8 mouse cellular contexts compared by ENCODE assay signal in the genomic region with DNA sequence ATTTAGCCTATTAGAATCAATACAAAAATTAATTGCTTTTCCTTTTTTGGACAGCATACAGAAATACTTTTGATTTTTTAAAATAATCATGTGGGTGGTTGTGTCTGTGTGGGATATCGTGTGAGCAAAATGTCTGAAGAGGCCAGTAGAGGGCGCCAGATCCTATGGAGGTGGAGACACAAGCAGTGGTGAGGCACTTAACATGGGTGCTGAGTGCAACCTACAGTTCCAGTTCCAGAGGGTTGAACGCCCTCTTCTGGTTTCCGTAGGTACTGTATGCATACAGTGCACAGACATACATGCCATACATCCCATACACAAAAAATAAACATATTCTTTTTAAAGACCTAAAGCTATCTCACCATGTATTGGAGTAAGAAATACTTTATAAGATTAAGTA.
A peak's percentile ranks its signal among the peaks of the same experiment; 100 is the strongest.
DNase-seq lines count a peak whose midpoint lies in the region; ATAC-seq lines count a peak whose summit lies in the region.

No protein-coding gene starts in this region.

- no peaks in the 10 kb centered on the region for H3K9me3 ChIP-seq in lung, embryonic 16.5 days (ENCODE audit: control insufficient read depth, low read length)

- no peak overlapping the region for H3K4me2 ChIP-seq in lung, embryonic 16.5 days (ENCODE audit: low read depth, low read length)

- H3K27me3 ChIP-seq in lung, embryonic 16.5 days (ENCODE audit: control insufficient read depth, insufficient read depth, low read depth, low read length) = no peaks in the 10 kb centered on the region

- ATAC-seq in lung, embryonic 16.5 days (ENCODE audit: low read depth) = peak; percentile 31; the same call in 1 of the 2 replicates

- no peaks in the 10 kb centered on the region for H3K4me1 ChIP-seq in lung, embryonic 16.5 days (replicated peaks; ENCODE audit: control insufficient read depth, insufficient read depth, low read length)

- 49% methylated on average over 4 of the region's 4 CpGs for WGBS in lung, embryonic 16.5 days

- no peak overlapping the region for H3K4me3 ChIP-seq in lung, embryonic 16.5 days (ENCODE audit: low read length)

- DNase-seq in frontal cortex, postnatal 10 days (ENCODE audit: low spot score in 2 of 2) = peak; percentile 29 to 37
- DNase-seq in frontal cortex, postnatal 36 days (ENCODE audit: low spot score in 2 of 2) = no peak
- DNase-seq in 3134 (ENCODE audit: extremely low read depth, insufficient read length, low spot score) (peak; percentile 36), adipocyte (ENCODE audit: low spot score) (peak; percentile 42)
- peak; percentile 69 for DNase-seq in embryo, embryonic 10 days (ENCODE audit: low spot score)
- peak; percentile 62 for DNase-seq in kidney, adult 9 months
- DNase-seq in spleen, postnatal 36 days (ENCODE audit: low spot score in 2 of 2) = peak; percentile 14 to 42

- H3K9ac ChIP-seq in lung, embryonic 16.5 days (ENCODE audit: low read length) = no peak overlapping the region

- no peaks in the 10 kb centered on the region for H3K36me3 ChIP-seq in lung, embryonic 16.5 days (ENCODE audit: control insufficient read depth, insufficient read depth, low read length)

- no peak overlapping the region for H3K27ac ChIP-seq in lung, embryonic 16.5 days (ENCODE audit: low read length)

Comparison
In these comparisons a context has a peak if more than half of its experiments do, and no peak if none do; other contexts are left out.
1. DNase-seq: peak in frontal cortex, postnatal 10 days (2 of 2), 3134 (single experiment), adipocyte (single experiment), embryo, embryonic 10 days (single experiment), kidney, adult 9 months (single experiment) and spleen, postnatal 36 days (2 of 2); none in frontal cortex, postnatal 36 days (0 of 2).